Mouse (Mus musculus): ENCODE results near the gene Fam155a.

Gene Fam155a

GRCm38 (mm10) chr8:9176974-9177373 is 594.0 kb downstream of the Fam155a start:
- DNase-seq (ENCODE audit: low spot score), result no peak

GRCm38 (mm10) chr8:9174865-9175565 is 595.9 kb downstream of the Fam155a start:
- DNase-seq (ENCODE audit: low spot score), result peak; percentile 69

GRCm38 (mm10) chr8:9171848-9172247 is 599.1 kb downstream of the Fam155a start:
- no peak for DNase-seq (ENCODE audit: low spot score)

GRCm38 (mm10) chr8:9167995-9168394 is 603.0 kb downstream of the Fam155a start:
- no peak for DNase-seq (ENCODE audit: low spot score)

- DNase-seq (ENCODE audit: low spot score), result no peak
Observed at GRCm38 (mm10) chr8:9161606-9162005, 609.4 kb downstream of the Fam155a start.

- DNase-seq (ENCODE audit: low spot score), result no peak
Observed at GRCm38 (mm10) chr8:9159322-9159721, 611.6 kb downstream of the Fam155a start.

GRCm38 (mm10) chr8:9158652-9159051 is 612.3 kb downstream of the Fam155a start:
- DNase-seq (ENCODE audit: low spot score), result no peak

- DNase-seq (ENCODE audit: low spot score), result no peak
Observed at GRCm38 (mm10) chr8:9157141-9157781, 613.7 kb downstream of the Fam155a start.

Measured in layer of hippocampus, adult 11-12 months (tissue).